ENCODE assay signal across 10 mouse cellular contexts in genomic region chr10:75105687-75106086, GRCm38 (mm10). TPM values are rescaled to one million over a fixed set of nuclear protein-coding genes. Genes with fewer than 3 reads are reported as not detected.
DNase-seq lines count a peak whose midpoint lies in the region; ATAC-seq and TF ChIP-seq lines count a peak whose summit lies in the region.
"Had no signal": no experiment of that assay in that cellular context is flagged by ENCODE, and none has a peak within 500 bp of the region (broad histone marks: within the 10 kb centered on the region; RNA-seq: fewer than 3 reads in every experiment).

No protein-coding gene starts in this region.

- TF ChIP-seq CTCF in heart, adult 2 months (IDR thresholded peaks at IDR 0.05), result no peak
- no peak for TF ChIP-seq CTCF in spleen, adult 2 months (IDR thresholded peaks at IDR 0.05; ENCODE audit: extremely low read depth, insufficient read depth, insufficient read length, insufficient replicate concordance)

- TF ChIP-seq EP300 in heart, adult 2 months (IDR thresholded peaks at IDR 0.05; ENCODE audit: insufficient read depth, low read depth, low read length), result no peak

- no peak for TF ChIP-seq POLR2A in heart, adult 2 months (IDR thresholded peaks at IDR 0.05; ENCODE audit: insufficient read depth, low read depth, low read length)
- TF ChIP-seq POLR2A in spleen, adult 2 months (IDR thresholded peaks at IDR 0.05; ENCODE audit: low read depth, low read length), result no peak

- peaks cover 25% of the 10 kb centered on the region for H3K4me1 ChIP-seq in heart, adult 2 months (ENCODE audit: control insufficient read depth, insufficient read depth, low read length)
- H3K4me1 ChIP-seq in spleen, adult 2 months (ENCODE audit: control insufficient read depth, insufficient read depth, insufficient read length), result peaks cover 21% of the 10 kb centered on the region; the same call in 1 of the 2 replicates

- intact Hi-C loops in heart, adult 2 months (cut with DNase I), result loop anchor here (2.0 to 5.0 kb wide), 2 partner anchors 45 to 47 kb away; partner anchors contain the start of gene Bcr
- intact Hi-C loops in heart, postnatal 36 days (cut with DNase I), result no loop called here

- H3K27me3 ChIP-seq in heart, adult 2 months (ENCODE audit: control insufficient read depth, insufficient read depth, low read length), result no peaks in the 10 kb centered on the region
- no peaks in the 10 kb centered on the region for H3K27me3 ChIP-seq in spleen, adult 2 months (ENCODE audit: control insufficient read depth, insufficient read depth, low read length)
- no peaks in the 10 kb centered on the region for H3K27me3 ChIP-seq in splenic B cell, adult 2 months (ENCODE audit: control insufficient read depth, insufficient read depth, low read length, poor library complexity, severe bottlenecking)

- H3K4me3 ChIP-seq in heart, adult 2 months, result no peak overlapping the region
- no peak overlapping the region for H3K4me3 ChIP-seq in spleen, adult 2 months (ENCODE audit: extremely low read depth, insufficient read depth, insufficient read length)

- DNase-seq in heart, adult 2 months, result no peak
- DNase-seq in heart, postnatal 36 days, result no peak
- DNase-seq in spleen, adult 2 months (ENCODE audit: low read depth in 1 of 2, low spot score in 2 of 2), result peak in 1 of 2 experiments; percentile 15
- no peak for DNase-seq in spleen, postnatal 36 days (ENCODE audit: low spot score in 2 of 2)
- DNase-seq in splenic B cell, adult 2 months (ENCODE audit: low read depth, low spot score), result peak; percentile 60
- no peak for DNase-seq in lung, postnatal 10 days
- DNase-seq in right cerebral cortex, postnatal 25 days, result no peak
- DNase-seq: cerebellum, adult 8-10 months had no signal

- H3K9ac ChIP-seq in heart, adult 2 months (ENCODE audit: low read depth, low read length), result no peak overlapping the region

- peak overlapping the region; percentile 57 for H3K27ac ChIP-seq in heart, adult 2 months
- H3K27ac ChIP-seq in spleen, adult 2 months (ENCODE audit: insufficient read depth, low read length), result 0 out of 2 replicates have a peak overlapping the region, but pooled peaks have one; percentile 35

- H3K36me3 ChIP-seq in heart, adult 2 months (ENCODE audit: control insufficient read depth, insufficient read depth, low read length), result no peaks in the 10 kb centered on the region
- H3K36me3 ChIP-seq in spleen, adult 2 months (ENCODE audit: control insufficient read depth, insufficient read depth, low read length), result no peaks in the 10 kb centered on the region
- H3K36me3 ChIP-seq in splenic B cell, adult 2 months (ENCODE audit: control insufficient read depth, insufficient read depth, low read length, poor library complexity, severe bottlenecking), result no peaks in the 10 kb centered on the region

- 75% methylated on average over 5 of the region's 5 CpGs for whole genome bisulfite sequencing in heart, adult 2 months
- WGBS in spleen, adult 2 months, result 20% methylated on average over 5 of the region's 5 CpGs

- peak; percentile 89 for ATAC-seq in granulocyte monocyte progenitor cell, adult 5-6 weeks (replicated peaks; ENCODE audit: poor library complexity, severe bottlenecking)
- ATAC-seq: intestine, postnatal 0 days had no signal

- H3K79me2 ChIP-seq in heart, adult 2 months (replicated peaks; ENCODE audit: control insufficient read depth, insufficient read depth, low read length), result peaks cover 2% of the 10 kb centered on the region; the same call in 1 of the 2 replicates

RNA-seq across cellular contexts. Expression of gene Bcr, which starts 45.3 kb away (rescaled TPM):
- total RNA-seq in heart, adult 2 months (2021), result 1 to 10 TPM; 9.9 to 10.0 TPM
- polyA plus RNA-seq in heart, adult 2 months (2012; rRNA removed), result 7.3 and 8.5 TPM in 2 replicates
- total RNA-seq in heart, postnatal 36 days (2021), result 1 to 10 TPM; 8.3 to 9.1 TPM
- polyA plus RNA-seq in spleen, adult 2 months (2012; rRNA removed), result 17.8 and 18.2 TPM in 2 replicates
- total RNA-seq in granulocyte monocyte progenitor cell, adult 5-6 weeks (2014; fragmentation: Nextera tagmentation), result 28.1 and 32.0 TPM in 2 replicates
- 17.7 and 24.5 TPM in 2 replicates for total RNA-seq in granulocyte monocyte progenitor cell, adult 5-6 weeks (2017)
